Mouse (Mus musculus): ENCODE data around the gene Gfra1. TPM values are rescaled to one million over a fixed set of nuclear protein-coding genes. Genes with fewer than 3 reads are reported as not detected.
A peak's percentile ranks its signal among the peaks of the same experiment; 100 is the strongest.

Gfra1 gene
- total RNA-seq, 4 experiments from 2014 or later, result 4.8 to 5.4 (median 5.2) TPM

- DNase-seq (ENCODE audit: low spot score), result no peak
Measured at GRCm38 (mm10) chr19:58441785-58442184, 13.9 kb downstream of the Gfra1 start.

- no peak for DNase-seq (ENCODE audit: low spot score)
Measured at GRCm38 (mm10) chr19:58441246-58441645, 14.5 kb downstream of the Gfra1 start.

- no peak for DNase-seq (ENCODE audit: low spot score)
Measured at GRCm38 (mm10) chr19:58438762-58439161, 16.9 kb downstream of the Gfra1 start.

DNA sequence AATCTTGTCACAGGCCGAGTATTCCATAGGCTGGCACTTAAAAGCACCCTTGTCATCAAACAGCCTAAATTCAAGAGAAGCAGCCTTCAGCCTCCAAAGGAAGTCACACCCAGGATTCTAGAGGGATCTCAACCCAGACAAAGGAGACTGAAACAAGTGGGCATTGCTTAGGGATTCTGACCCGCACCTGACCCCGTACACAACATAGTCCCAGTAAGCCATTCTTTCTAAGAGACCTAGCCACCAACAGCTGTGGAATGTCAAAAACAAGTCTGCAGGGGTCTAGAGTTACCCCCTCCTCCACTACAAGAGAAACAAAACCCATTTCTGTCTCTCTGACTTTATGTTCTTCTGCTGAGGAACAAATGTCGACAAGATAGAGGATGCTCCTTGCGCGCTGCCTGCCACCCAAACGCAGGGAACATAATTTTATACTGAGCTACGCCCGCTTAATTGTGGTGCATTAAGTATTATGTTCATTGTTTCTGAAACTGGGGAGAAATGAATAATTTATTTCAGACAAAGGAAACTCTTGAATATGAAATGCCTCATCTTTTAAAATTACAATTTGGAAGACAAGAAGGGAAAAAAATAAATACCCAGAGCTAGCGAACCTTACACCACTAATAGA lies 18.2 kb downstream of the Gfra1 start:
- no peak for DNase-seq (ENCODE audit: low spot score)

GRCm38 (mm10) chr19:58436874-58437273 lies 18.8 kb downstream of the Gfra1 start:
- no peak for DNase-seq (ENCODE audit: low spot score)

DNA sequence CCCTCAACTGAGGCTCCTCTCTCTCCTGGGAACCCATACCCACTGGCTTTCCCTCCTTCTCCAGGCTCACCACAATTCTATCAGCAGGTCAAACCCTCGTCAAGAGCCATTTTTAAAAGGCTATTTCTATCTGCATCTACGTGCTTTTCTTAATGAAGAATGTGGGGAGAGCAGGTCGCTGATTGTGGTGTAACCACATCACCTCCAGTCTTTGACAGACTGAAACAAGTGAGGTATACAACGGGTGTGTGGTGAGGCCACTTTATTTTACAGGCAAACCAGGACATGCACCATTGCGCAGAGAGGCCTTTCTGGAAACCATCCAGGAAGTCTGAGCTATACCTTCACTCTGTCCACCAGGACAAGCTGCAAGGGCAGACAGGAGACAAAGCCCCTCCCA lies 19.8 kb downstream of the Gfra1 start:
- no peak for DNase-seq (ENCODE audit: low spot score)

- DNase-seq (ENCODE audit: low spot score), result no peak
Measured at GRCm38 (mm10) chr19:58432840-58433239, 22.9 kb downstream of the Gfra1 start.

DNA sequence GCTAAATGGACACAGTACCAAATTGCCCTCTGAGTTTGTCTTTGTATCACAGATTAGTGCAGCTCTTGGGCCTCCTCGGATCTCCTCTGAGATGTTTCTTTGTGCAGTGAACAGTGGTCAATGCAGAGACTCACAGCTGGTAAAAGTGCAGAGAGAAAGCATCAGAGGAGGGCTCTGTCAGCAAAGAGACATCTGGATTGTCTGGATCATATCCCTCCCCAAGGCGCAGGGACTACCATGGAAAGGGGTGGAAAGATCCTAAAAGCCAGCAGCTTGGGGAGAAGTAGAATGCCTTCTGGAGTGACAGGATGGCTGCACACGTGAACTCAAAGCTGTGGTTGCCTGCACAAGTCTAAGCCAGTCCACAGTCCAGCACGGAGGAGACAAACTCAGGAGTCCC lies 27.2 kb downstream of the Gfra1 start:
- DNase-seq (ENCODE audit: low spot score), result no peak

GRCm38 (mm10) chr19:58427348-58427747 lies 28.4 kb downstream of the Gfra1 start:
- DNase-seq (ENCODE audit: low spot score), result no peak

DNA sequence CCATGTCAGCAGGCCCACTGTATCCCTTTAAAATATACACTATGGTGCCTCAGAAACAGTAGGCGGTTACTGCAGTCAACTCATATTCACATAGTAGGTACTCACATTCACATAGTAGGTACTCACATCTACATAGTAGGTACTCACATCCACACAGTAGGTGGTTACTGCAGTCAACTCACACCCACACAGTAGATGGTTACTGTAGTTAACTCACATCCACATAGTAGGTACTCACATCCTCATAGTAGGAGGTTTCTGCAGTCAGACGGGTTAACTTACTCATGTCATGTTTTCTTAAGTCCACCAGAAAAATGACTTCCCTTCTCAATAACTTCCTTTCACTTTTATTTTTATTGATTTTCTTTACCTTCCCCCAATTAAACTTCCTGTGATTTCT lies 30.8 kb downstream of the Gfra1 start:
- DNase-seq (ENCODE audit: low spot score), result no peak

DNA sequence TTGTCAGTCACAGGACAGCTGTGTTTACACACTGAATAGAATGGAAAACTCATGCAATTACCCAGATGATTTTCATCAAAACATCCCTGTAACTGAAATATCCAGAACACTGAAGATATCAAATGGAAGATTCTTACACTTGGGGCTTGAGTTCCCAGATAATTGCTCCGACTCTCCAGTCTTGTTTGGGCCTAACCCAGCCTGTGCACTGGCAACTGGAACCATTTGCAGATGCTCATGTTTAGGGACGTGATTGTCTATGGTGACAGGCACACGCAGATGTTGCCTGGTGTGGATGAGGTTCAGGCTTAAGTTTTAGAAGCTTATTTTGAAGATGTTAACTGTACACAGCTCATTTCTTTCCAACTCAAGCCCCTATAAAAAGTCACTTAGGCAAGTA lies 31.5 kb downstream of the Gfra1 start:
- peak; percentile 27 for DNase-seq (ENCODE audit: low spot score)

DNA sequence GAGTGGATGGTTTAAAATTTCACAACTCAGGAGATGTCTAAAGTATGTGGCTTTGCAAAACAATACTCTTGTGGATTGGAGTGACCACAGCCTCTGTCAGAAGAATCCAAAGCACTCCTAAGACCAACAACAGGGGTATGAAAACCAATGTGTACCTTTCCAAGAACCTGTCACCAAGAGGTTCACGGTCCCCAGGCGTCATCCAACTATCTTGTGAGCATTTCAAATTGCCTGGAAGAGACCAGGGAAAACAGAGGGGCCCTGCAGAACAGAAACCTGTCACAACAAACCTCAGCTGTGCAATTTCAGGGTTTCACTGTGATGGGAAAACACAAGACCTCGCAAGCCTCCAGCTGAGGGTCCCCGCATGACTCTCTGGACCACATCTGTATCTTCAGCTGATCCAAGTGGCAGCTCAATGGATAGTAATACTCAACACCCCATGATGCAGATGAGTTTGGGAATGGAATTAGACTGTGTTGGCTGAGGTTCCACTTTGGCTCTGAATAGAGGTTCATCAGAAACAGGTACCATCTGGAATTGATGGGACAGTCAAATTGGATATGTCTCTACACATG lies 32.7 kb downstream of the Gfra1 start:
- DNase-seq (ENCODE audit: low spot score), result peak; percentile 21

DNA sequence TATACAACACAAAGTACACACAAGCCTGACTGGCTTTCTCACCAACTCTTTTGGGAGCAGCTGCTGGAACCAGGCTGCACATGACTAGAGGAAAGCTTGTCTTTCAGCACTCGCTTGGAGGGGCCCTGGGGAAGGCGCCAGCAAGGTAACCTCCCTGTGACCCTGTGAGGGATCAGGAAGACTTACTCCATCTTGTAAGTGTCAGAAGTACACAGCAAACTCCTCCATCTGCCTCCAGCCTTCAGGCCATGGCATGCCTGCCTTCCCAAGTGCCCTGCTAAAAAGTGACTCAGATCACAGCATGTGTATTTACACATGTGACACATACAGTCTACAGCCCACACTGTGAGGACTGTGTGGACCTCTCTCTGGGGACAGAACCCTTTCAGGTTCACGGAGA lies 36.0 kb downstream of the Gfra1 start:
- no peak for DNase-seq (ENCODE audit: low spot score)

- DNase-seq (ENCODE audit: low spot score), result no peak
Measured at GRCm38 (mm10) chr19:58419278-58419677, 36.4 kb downstream of the Gfra1 start.

DNA sequence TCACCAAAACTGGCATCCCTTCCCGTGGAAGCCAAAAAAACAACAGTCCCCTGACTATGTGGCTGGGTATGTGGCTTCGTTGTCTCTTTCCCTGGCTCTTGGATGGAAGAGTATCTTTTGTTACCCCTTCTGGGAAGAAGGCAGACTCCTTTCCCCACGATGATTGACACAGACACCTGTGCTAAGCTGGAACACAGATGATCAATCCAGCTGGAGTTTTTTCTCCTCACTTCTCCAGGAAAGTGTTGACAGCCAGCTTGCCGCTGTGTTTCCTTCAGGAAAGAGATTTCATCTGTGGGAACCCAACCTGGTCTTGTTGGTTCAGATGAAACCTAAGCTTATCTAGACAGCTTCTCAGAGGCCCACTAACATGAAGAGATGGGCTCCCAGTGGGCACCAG lies 40.5 kb downstream of the Gfra1 start:
- no peak for DNase-seq (ENCODE audit: low spot score)

DNA sequence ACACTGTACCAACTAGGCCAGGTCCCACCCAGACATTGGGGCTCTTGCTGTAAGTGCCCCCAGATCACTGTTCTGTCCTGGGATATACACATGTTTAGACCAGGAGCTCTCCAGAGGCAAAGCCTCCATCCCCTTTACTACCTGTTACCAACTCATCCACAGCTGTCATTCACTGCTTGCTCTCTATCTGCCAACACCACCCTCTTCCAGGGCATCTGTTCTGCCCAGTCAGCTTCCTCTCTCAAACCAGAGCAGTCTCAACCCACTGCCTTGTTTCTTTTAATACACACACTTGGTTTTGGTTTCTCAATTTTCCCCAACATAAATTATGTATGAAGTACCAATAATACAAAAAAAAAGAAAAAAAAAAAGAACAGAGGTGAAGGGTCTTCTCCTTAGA lies 41.0 kb downstream of the Gfra1 start:
- no peak for DNase-seq (ENCODE audit: low spot score)

DNA sequence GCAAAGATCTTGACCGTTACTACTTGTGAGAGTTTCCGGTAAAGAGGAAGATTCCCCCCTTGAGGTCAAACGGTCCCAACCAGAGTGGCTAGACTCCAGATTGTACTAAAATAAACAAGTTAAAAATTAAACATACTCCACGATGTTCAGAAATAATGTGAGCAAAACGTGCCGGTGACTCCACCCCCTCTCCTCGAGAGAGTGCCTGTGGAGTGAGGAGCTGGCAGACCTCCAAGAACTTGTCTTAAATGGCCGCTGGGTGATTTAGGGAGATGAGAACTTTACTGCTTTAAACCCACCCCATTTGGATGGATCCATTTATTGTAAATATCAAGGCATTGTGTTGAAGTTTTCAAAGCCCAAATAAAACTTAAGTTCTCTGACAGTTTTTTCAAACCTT lies 42.4 kb downstream of the Gfra1 start:
- peak; percentile 14 for DNase-seq (ENCODE audit: low spot score)

GRCm38 (mm10) chr19:58412811-58413210 lies 42.9 kb downstream of the Gfra1 start:
- DNase-seq (ENCODE audit: low spot score), result no peak

DNA sequence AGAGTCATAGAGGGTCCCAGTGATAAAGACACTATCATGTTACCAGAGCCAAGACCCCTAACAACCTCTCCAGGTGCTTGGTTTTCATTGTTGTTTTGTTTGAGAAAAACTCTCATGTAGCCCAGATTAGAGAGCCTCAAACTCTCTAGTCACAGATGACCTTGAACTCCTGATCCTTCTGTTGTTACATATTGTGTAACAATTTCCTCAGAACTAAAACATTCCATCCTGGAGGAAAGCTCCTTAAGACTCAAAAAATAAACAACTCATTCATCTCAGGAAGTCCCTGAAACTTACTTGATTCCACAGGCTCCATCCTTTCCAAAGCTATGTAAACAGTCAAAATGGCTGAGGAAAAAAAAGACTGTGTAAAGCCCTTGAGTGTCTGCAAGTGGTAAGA lies 49.0 kb downstream of the Gfra1 start:
- DNase-seq (ENCODE audit: low spot score), result no peak

DNA sequence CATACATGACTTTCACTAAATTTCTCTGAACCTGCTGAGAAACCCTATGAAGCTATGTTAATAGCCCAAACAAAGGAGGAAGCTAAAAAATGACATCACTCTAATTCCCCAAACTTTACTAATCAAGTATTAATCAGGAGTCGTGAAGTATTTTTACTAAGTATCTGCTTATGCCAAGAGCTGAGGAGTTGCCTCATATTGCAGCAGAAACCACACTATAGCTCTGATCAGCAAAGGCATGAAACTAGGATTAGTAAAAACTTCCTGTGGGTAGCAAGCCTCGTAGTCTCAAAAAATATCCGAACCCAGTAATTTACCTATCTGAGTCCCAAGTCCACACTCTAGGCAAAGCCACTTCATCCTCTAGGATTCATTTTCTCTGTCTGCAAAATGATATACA lies 55.5 kb downstream of the Gfra1 start:
- no peak for DNase-seq (ENCODE audit: low spot score)

- no peak for DNase-seq (ENCODE audit: low spot score)
Measured at GRCm38 (mm10) chr19:58399166-58399565, 56.5 kb downstream of the Gfra1 start.

- DNase-seq (ENCODE audit: low spot score), result no peak
Measured at GRCm38 (mm10) chr19:58396604-58396984, 59.1 kb downstream of the Gfra1 start.

DNA sequence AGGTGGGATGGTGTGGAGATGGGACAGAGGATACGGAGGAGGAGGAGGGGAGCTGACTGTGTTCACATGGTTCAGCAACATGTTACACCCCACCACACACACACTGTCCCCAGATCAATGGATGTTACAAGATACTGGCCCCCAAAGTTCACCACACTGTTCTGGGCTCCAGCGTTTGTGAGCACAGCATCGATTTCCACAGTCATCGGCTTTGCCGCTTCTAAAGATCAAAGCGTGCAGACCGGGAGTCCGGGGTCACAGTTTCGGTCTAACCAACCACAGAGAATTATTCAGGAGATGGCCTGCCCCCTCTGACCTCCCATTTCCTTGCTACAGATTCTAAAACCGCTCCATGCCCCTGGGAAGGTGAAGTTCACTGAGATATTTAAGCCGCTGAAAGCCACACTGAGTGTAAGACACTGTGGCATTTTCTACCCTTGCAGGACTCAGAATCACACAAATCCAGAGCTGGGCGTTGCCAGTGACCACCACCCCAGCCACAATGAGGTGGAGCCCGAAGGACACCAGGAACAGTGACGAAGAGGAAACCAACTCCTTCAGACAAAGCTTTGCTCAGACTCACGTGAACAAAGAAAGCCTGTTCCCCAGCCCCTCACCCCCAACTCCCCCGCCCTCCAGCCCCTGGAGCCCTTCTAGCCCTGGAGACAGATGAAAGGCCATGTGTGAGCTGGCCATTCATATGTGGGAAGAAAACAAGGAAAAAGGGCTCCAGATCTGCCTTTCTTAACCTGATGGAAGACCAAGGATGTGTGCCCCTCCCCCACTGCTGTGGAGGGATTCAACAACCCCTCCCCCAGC lies 59.7 kb downstream of the Gfra1 start:
- DNase-seq (ENCODE audit: low spot score), result no peak

Measured in heart, adult 8-10 months (tissue).